In the genomic region with DNA sequence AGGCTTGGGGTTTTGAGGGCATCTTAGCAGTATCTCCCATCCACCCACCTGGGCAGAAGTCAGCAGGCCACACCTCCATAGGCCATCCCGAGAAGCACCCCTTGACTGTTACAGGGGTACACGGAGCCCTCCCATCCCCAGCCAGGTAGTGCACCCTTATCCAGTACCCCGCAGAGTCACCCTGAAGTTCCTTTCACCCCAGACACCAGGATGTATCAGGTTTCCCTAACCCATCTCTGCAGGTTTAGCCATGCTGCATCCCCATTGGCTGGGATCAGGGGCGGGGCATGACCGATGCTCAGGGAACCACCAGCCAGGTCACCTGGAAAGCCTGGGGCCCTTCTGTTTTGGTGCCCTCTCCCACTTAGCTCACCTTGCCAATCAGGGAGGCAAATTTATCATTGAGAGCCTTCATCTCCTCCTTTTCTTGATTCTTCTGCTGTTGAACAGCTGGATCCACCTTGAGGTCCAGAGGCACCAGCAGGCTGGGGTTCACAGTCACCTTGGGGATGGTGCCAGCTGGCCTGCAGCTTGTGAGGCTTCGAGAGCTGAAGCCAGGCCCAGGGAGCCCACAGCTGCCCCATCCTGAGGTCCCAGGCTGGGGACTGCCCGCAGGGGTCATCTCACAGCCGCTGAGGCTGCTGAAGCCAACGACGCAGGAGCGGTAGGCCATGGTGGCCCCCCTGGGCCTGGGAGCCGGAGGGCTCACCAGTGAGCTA, we compare ENCODE assay signal across 12 mouse cellular contexts. TPM values are rescaled to one million over a fixed set of nuclear protein-coding genes. Genes with fewer than 3 reads are reported as not detected.
DNase-seq lines count a peak whose midpoint lies in the region; ATAC-seq and TF ChIP-seq lines count a peak whose summit lies in the region.
"Had no signal": no experiment of that assay in that cellular context is flagged by ENCODE, and none has a peak within 500 bp of the region (broad histone marks: within the 10 kb centered on the region; RNA-seq: fewer than 3 reads in every experiment).

No protein-coding gene starts in this region.

- DNase-seq in kidney, adult 2 months: peak; percentile 29
- no peak for DNase-seq in kidney, postnatal 10 days
- DNase-seq in adrenal gland, adult 8-10 months: peak; percentile 60
- DNase-seq in lung, postnatal 10 days: peak; percentile 56
- DNase-seq in left cerebral cortex, adult 11 months (ENCODE audit: low spot score): no peak
- DNase-seq: cerebellum, adult 9-11 months; thymus, adult 2 months had no signal

- no peak for TF ChIP-seq CTCF in kidney, adult 2 months (conservative IDR thresholded peaks at IDR 0.05; ENCODE audit: insufficient read depth, insufficient read length, low read depth, low read length)

- peak; percentile 0; the same call in 1 of the 2 replicates for ATAC-seq in heart, embryonic 14.5 days (ENCODE audit: insufficient number of reproducible peaks, insufficient read depth, low FRiP score, low read depth)
- ATAC-seq in cerebellum, adult (ENCODE audit: insufficient number of reproducible peaks, low FRiP score, low TSS enrichment): no peak
- no peak for ATAC-seq in activated CD4-positive, CD25-positive, alpha-beta regulatory T cell, adult 4 months

- peaks cover 19% of the 10 kb centered on the region for H3K4me1 ChIP-seq in kidney, adult 2 months (ENCODE audit: control insufficient read depth, insufficient read depth, low read length)
- peaks cover 72 to 83% of the 10 kb centered on the region in 2 experiments for H3K4me1 ChIP-seq in heart, embryonic 14.5 days (ENCODE audit: control insufficient read depth in 2 of 2, insufficient read depth in 2 of 2, low read length in 2 of 2)

- H3K9me3 ChIP-seq in heart, embryonic 14.5 days (ENCODE audit: control insufficient read depth, low read length): no peaks in the 10 kb centered on the region
- H3K9me3 ChIP-seq: neural tube, embryonic 13.5 days had no signal

- H3K27ac ChIP-seq in kidney, adult 2 months (ENCODE audit: insufficient read depth, low read depth, low read length): peak overlapping the region; percentile 46
- H3K27ac ChIP-seq in heart, embryonic 14.5 days (replicated peaks in 1 of 2; ENCODE audit: control insufficient read depth in 1 of 2, insufficient read depth in 1 of 2, low read depth in 2 of 2, low read length in 2 of 2): peak overlapping the region; percentile 85 to 97
- H3K27ac ChIP-seq: neural tube, embryonic 13.5 days had no signal

- no peak overlapping the region for H3K4me3 ChIP-seq in kidney, adult 2 months (ENCODE audit: insufficient read depth, low read depth, low read length)
- H3K4me3 ChIP-seq in heart, embryonic 14.5 days (ENCODE audit: control insufficient read depth in 1 of 2, insufficient read depth in 1 of 2, low read depth in 1 of 2, low read length in 2 of 2): peak overlapping the region in 1 of 2 experiments; percentile 16; a peak in 2 of 4 replicates
- H3K4me3 ChIP-seq: neural tube, embryonic 13.5 days had no signal

- peak overlapping the region; percentile 68 for H3K9ac ChIP-seq in heart, embryonic 14.5 days (ENCODE audit: low read length)
- H3K9ac ChIP-seq: neural tube, embryonic 13.5 days had no signal

- TF ChIP-seq POLR2A in kidney, adult 2 months (IDR thresholded peaks at IDR 0.05; ENCODE audit: low read depth, low read length): no peak

- WGBS in kidney, adult 2 months: 62% methylated on average over 12 of the region's 12 CpGs
- 36% methylated on average over 12 of the region's 12 CpGs for WGBS in heart, embryonic 14.5 days

- no peaks in the 10 kb centered on the region for H3K36me3 ChIP-seq in kidney, adult 2 months (ENCODE audit: control insufficient read depth, insufficient read depth, low read length)
- H3K36me3 ChIP-seq in heart, embryonic 14.5 days (ENCODE audit: control insufficient read depth, insufficient read depth, low read length): no peaks in the 10 kb centered on the region
- H3K36me3 ChIP-seq: neural tube, embryonic 13.5 days had no signal

- H3K27me3 ChIP-seq in kidney, adult 2 months (replicated peaks; ENCODE audit: control insufficient read depth, insufficient read depth, low read length): no peaks in the 10 kb centered on the region
- no peaks in the 10 kb centered on the region for H3K27me3 ChIP-seq in heart, embryonic 14.5 days (ENCODE audit: control insufficient read depth, insufficient read depth, low read length)

- H3K4me2 ChIP-seq in heart, embryonic 14.5 days (ENCODE audit: low read length): peak overlapping the region; percentile 52
- H3K4me2 ChIP-seq: neural tube, embryonic 13.5 days had no signal

RNA-seq across cellular contexts. Expression of a gene that starts 0.4 kb away (rescaled TPM):
- 14.2 and 14.7 TPM in 2 replicates for polyA plus RNA-seq in kidney, adult 2 months (2012; rRNA removed)
- total RNA-seq in adrenal gland, adult 8-10 months (2022): 1 to 10 TPM; 7.0 to 9.8 (median 8.1) TPM
- polyA plus RNA-seq in heart, embryonic 14.5 days (2014; fragmentation: Nextera tagmentation; extraction: Ambion mirVana): 6.9 and 8.0 TPM in 2 replicates
- polyA plus RNA-seq in activated CD4-positive, CD25-positive, alpha-beta regulatory T cell, adult 4 months (2017; shearing (Covaris generic)): not detected

RNA-seq across cellular contexts. Expression of a gene that starts 41.3 kb away (rescaled TPM):
- 50.9 and 57.3 TPM in 2 replicates for polyA plus RNA-seq in kidney, adult 2 months (2012; rRNA removed)
- 1 to 10 TPM; 1.1 to 3.2 (median 1.5) TPM for total RNA-seq in adrenal gland, adult 8-10 months (2022)
- 10.0 and 13.7 TPM in 2 replicates for polyA plus RNA-seq in heart, embryonic 14.5 days (2014; fragmentation: Nextera tagmentation; extraction: Ambion mirVana)
- polyA plus RNA-seq in activated CD4-positive, CD25-positive, alpha-beta regulatory T cell, adult 4 months (2017; shearing (Covaris generic)): not detected
- total RNA-seq: gastrocnemius, postnatal 14 days had no signal

Comparison
In these comparisons a context has a peak if more than half of its experiments do, and no peak if none do; other contexts are left out.
1. DNase-seq: peak in kidney, adult 2 months (single experiment), adrenal gland, adult 8-10 months (single experiment) and lung, postnatal 10 days (single experiment); none in kidney, postnatal 10 days (single experiment) and left cerebral cortex, adult 11 months (single experiment).
2. RNA of a gene that starts 41.3 kb away (polyA plus RNA-seq): 50.9 to 57.3 TPM in kidney, adult 2 months and 10.0 to 13.7 TPM in heart, embryonic 14.5 days; not detected in activated CD4-positive, CD25-positive, alpha-beta regulatory T cell, adult 4 months; every median in the first group is over 10 times any median in the second.